Mouse (Mus musculus) gastrocnemius, adult 18-20 months (tissue): ENCODE data around the gene Mef2b. TPM values are rescaled to one million over a fixed set of nuclear protein-coding genes. Genes with fewer than 3 reads are reported as not detected.

Source experiments
- DNase-seq: peaks from one replicate; pipeline ENCODE4 v3.0.0; 2021; ENCODE audit warnings: low spot score
- total RNA-seq, 2 experiments: library from RNA; stranded (reverse); gene quantifications; 2 replicates each; pipeline ENCODE4 v1.2.3; 2021

Gene Mef2b
- total RNA-seq, 2 experiments from 2014 or later: 0.23 to 0.28 TPM

- no peak for DNase-seq
Observed at GRCm38 (mm10) chr8:70134086-70134485, 5.4 kb upstream of the Mef2b start.

GRCm38 (mm10) chr8:70134931-70135330 is 4.6 kb upstream of the Mef2b start:
- no peak for DNase-seq

- no peak for DNase-seq
Observed at GRCm38 (mm10) chr8:70136591-70136990, 2.9 kb upstream of the Mef2b start.

GRCm38 (mm10) chr8:70137890-70138289 is 1.6 kb upstream of the Mef2b start:
- DNase-seq: no peak

GRCm38 (mm10) chr8:70139981-70140380 is 470 bp downstream of the Mef2b start:
- DNase-seq: no peak

GRCm38 (mm10) chr8:70147678-70148607 is 8.4 kb downstream of the Mef2b start:
- DNase-seq: no peak

GRCm38 (mm10) chr8:70150158-70150557 is 10.6 kb downstream of the Mef2b start:
- DNase-seq: no peak

GRCm38 (mm10) chr8:70152537-70153257 is 13.2 kb downstream of the Mef2b start:
- DNase-seq: peak; percentile 51

GRCm38 (mm10) chr8:70157240-70157800 is 17.8 kb downstream of the Mef2b start:
- no peak for DNase-seq

- DNase-seq: peak; percentile 34
Observed at GRCm38 (mm10) chr8:70158069-70158853, 18.8 kb downstream of the Mef2b start.

GRCm38 (mm10) chr8:70159211-70159610 is 19.7 kb downstream of the Mef2b start:
- DNase-seq: no peak

GRCm38 (mm10) chr8:70160015-70160414 is 20.5 kb downstream of the Mef2b start:
- DNase-seq: no peak

GRCm38 (mm10) chr8:70163316-70163715 is 23.8 kb downstream of the Mef2b start:
- DNase-seq: no peak

- peak; percentile 48 for DNase-seq
Observed at GRCm38 (mm10) chr8:70166504-70167110, 27.1 kb downstream of the Mef2b start.

GRCm38 (mm10) chr8:70170116-70170515 is 30.6 kb downstream of the Mef2b start:
- DNase-seq: no peak

GRCm38 (mm10) chr8:70170748-70171147 is 31.2 kb downstream of the Mef2b start:
- no peak for DNase-seq

- DNase-seq: no peak
Observed at GRCm38 (mm10) chr8:70171240-70171639, 31.7 kb downstream of the Mef2b start.

- peak; percentile 94 for DNase-seq
Observed at GRCm38 (mm10) chr8:70172043-70172681, 32.7 kb downstream of the Mef2b start, which contains the start of gene Tmem161a. Gene Tmem161a (plus strand): TSS chr8:70172356.

- DNase-seq: no peak
Observed at GRCm38 (mm10) chr8:70173320-70173719, 33.8 kb downstream of the Mef2b start.

- no peak for DNase-seq
Observed at GRCm38 (mm10) chr8:70174079-70174478, 34.6 kb downstream of the Mef2b start.
